Mouse (Mus musculus) neural tube, embryonic 12.5 days (tissue): ENCODE data around the gene Rabgap1l. TPM values are rescaled to one million over a fixed set of nuclear protein-coding genes. Genes with fewer than 3 reads are reported as not detected.
A peak's percentile ranks its signal among the peaks of the same experiment; 100 is the strongest.

Source experiments
- ATAC-seq: fragments of 200-750 bp; cut with Nextera tagmentation; 2 replicates; pipeline ENCODE4 v1.8.0; 2017; ENCODE audit warnings: low read depth, mild to moderate bottlenecking, moderate TSS enrichment, moderate library complexity; ENCODE audit not compliant: low FRiP score
- H3K27ac ChIP-seq: fragments of 300-500 bp; sonication (generic); 2 replicates; pipeline ENCODE4 v1.5.1; 2016
- H3K27me3 ChIP-seq: fragments of 300-500 bp; sonication (generic); replicated peaks from 2 replicates; pipeline ENCODE4 v1.6.1; 2016; ENCODE audit warnings: mild to moderate bottlenecking
- H3K36me3 ChIP-seq: fragments of 300-500 bp; sonication (generic); 2 replicates; pipeline ENCODE4 v1.6.1; 2016; ENCODE audit warnings: mild to moderate bottlenecking
- H3K4me1 ChIP-seq: fragments of 300-500 bp; sonication (generic); 2 replicates; pipeline ENCODE4 v1.6.1; 2016
- H3K4me2 ChIP-seq: fragments of 300-500 bp; sonication (generic); replicated peaks from 2 replicates; pipeline ENCODE4 v1.6.1; 2016; ENCODE audit warnings: mild to moderate bottlenecking
- H3K4me3 ChIP-seq: fragments of 300-500 bp; sonication (generic); 2 replicates; pipeline ENCODE4 v1.5.1; 2016
- H3K9ac ChIP-seq: fragments of 300-500 bp; sonication (generic); 2 replicates; pipeline ENCODE4 v1.6.1; 2016; ENCODE audit warnings: mild to moderate bottlenecking
- H3K9me3 ChIP-seq: fragments of 300-500 bp; sonication (generic); 2 replicates; pipeline ENCODE4 v1.6.1; 2016; ENCODE audit warnings: mild to moderate bottlenecking
- WGBS: fragments of 180-500 bp; shearing (Covaris S2); methylation state at CpG from one replicate; pipeline ENCODE4 v1.1.7; 2016; 5-methylcytosine and 5-hydroxymethylcytosine counted together
- polyA plus RNA-seq: library from polyadenylated mRNA; unstranded; fragments of >200 nt; fragmentation: Nextera tagmentation; extraction: Ambion mirVana; gene quantifications from 2 replicates; pipeline ENCODE4 v1.2.1, GENCODE M21; 2016

Gene Rabgap1l
- polyA plus RNA-seq, 1 experiment from 2014 or later = 16.2 TPM

DNA sequence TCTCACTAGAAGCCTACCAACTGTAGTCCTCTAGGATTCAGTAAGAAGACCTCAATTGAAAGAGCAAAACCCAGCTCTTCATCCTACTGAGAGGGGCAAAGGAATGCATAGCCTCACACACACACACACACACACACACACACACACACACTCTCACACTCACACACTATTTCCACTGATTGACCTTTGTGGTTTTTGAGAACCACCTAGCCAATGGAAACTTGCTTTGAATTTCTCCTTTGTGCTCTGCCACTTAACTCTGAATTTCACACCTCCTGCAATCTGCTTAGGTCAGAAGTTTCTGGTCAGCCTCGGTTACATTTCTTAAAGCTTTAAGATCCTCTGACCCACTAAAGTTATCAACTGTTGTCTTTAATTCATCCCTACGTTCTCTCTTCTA lies 12.3 kb upstream of the Rabgap1l start:
- no peak for ATAC-seq
- Histone ChIP-seq H3K36me3 (no peaks in the 10 kb centered on the region), H3K9me3 (no peaks in the 10 kb centered on the region), H3K9ac (no peak overlapping the region), H3K27ac (no peak overlapping the region), H3K27me3 (no peaks in the 10 kb centered on the region), H3K4me3 (no peak overlapping the region), H3K4me2 (no peak overlapping the region), H3K4me1 (no peaks in the 10 kb centered on the region)
- WGBS = 78% methylated on average over 2 of the region's 2 CpGs

DNA sequence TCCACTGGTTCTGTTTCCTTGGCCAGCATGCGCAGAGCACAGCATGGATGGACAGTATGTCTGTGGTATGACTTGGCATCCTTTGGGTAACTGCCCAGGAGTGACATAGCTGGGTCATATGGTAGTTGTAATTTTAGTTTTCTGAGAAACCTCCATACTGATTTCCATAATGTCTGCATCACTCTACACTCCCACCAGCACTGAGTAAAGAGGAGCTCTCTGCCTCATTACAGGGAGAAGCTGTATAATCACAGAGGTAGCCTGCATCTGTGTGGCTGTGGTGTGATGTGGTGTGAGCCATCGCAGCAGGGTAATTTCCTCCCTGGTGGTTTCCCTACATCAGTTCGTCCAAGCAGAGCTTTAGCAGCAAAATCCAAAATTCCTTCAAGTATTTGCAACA lies 7.0 kb upstream of the Rabgap1l start:
- WGBS = 79% methylated on average over 3 of the region's 3 CpGs
- no peak for ATAC-seq

GRCm38 (mm10) chr1:160795016-160795415 lies 2.0 kb upstream of the Rabgap1l start:
- Histone ChIP-seq H3K9me3 (no peaks in the 10 kb centered on the region), H3K9ac (no peak overlapping the region), H3K4me3 (no peak overlapping the region), H3K27me3 (no peaks in the 10 kb centered on the region), H3K4me2 (no peak overlapping the region), H3K4me1 (peaks cover 8% of the 10 kb centered on the region), H3K27ac (no peak overlapping the region), H3K36me3 (no peaks in the 10 kb centered on the region)
- no peak for ATAC-seq
- 81% methylated on average over 2 of the region's 2 CpGs for WGBS

More for the DNA sequence above, 7.0 kb upstream of the Rabgap1l start:
- Histone ChIP-seq H3K36me3 (no peaks in the 10 kb centered on the region), H3K9me3 (no peaks in the 10 kb centered on the region), H3K4me1 (no peaks in the 10 kb centered on the region), H3K4me3 (no peak overlapping the region), H3K27me3 (no peaks in the 10 kb centered on the region), H3K27ac (no peak overlapping the region), H3K4me2 (no peak overlapping the region), H3K9ac (no peak overlapping the region)

DNA sequence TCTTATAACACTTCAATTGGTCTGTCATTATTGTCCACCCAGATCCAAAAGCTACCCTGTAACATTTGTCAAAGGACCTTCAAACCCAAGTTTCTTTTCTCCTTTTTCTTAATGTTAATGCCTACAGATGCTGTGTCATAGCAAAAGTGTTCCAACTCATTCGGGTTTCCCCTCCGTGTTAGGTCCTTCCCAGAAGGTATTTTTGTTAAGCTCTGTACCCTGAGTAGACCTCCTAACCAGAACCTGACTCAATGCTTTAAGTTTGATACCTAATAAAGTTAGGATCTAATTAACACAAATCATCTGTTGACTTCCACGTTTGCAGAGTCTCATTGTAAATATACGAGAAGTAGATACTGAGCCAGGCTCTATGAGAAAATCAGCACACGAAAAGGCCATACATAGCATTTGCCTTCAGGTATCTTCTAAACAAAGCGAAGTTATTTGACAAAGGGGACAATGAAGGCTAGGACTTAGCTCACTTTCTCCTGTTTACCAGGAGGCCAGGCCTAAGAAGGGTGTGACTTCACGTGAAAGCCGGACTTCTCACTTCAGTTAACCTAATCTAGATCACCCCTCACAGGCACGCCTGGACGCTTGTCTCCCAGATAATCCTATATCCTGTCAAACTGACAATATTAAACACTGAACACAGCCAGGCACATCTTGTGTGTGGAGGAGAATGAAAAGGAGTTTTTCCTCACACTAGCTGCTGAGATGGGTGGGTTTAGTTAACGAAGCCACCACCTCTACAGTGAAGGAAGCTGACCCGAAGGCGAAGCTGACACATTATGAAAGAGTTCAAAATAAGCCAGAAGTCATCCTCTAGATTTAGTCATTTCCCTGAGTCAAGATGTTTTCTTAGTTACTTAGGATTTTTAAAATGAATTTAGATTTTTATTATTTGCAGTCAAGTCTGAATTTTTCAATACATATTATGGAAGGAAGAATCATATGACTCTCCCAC lies 1.1 kb upstream of the Rabgap1l start:
- ATAC-seq = no peak

DNA sequence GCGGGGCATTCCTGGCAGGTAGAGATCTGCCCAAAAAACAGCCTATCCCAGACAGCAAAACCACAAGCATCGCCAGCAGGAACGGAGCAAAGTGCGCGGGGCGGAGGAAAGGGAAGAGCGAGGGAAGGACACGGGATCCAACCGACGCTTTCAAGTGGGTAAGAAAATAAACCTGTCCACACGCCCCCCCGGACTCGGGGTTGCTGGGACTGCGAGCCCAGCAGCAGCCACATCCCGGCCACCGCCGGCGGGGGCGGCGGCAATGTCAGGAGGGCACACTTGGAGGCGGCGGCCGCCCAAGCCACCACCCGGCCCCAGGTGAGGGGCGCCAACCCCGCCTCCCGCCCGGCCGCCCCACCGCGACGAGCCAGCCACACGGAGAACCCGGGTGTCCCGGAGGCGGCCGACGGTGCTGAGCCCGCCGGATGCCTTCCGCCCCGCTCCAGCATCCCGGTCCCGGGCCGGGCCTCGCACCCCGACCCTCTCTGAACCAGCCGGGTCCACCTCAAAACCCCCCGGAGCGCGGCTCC lies 790 bp downstream of the Rabgap1l start:
- Histone ChIP-seq H3K27me3 (no peaks in the 10 kb centered on the region), H3K36me3 (no peaks in the 10 kb centered on the region), H3K4me2 (peak overlapping the region; percentile 96), H3K4me3 (peak overlapping the region; percentile 86), H3K9ac (peak overlapping the region; percentile 84), H3K9me3 (no peaks in the 10 kb centered on the region), H3K27ac (no peak overlapping the region), H3K4me1 (peaks cover 8% of the 10 kb centered on the region)
- WGBS = under 1% methylated on average over 49 of the region's 51 CpGs
- peak; percentile 85 for ATAC-seq

More for the DNA sequence above, 1.1 kb upstream of the Rabgap1l start:
- H3K4me2 ChIP-seq = no peak overlapping the region
- 87% methylated on average over 13 of the region's 13 CpGs for WGBS
- peaks cover 8% of the 10 kb centered on the region for H3K4me1 ChIP-seq
- H3K9ac ChIP-seq = no peak overlapping the region
- no peak overlapping the region for H3K27ac ChIP-seq
- no peaks in the 10 kb centered on the region for H3K27me3 ChIP-seq
- H3K4me3 ChIP-seq = no peak overlapping the region
- no peaks in the 10 kb centered on the region for H3K9me3 ChIP-seq
- H3K36me3 ChIP-seq = no peaks in the 10 kb centered on the region

- H3K27ac ChIP-seq = no peak overlapping the region
- no peaks in the 10 kb centered on the region for H3K9me3 ChIP-seq
- WGBS = 11% methylated on average over 20 of the region's 20 CpGs
- no peaks in the 10 kb centered on the region for H3K36me3 ChIP-seq
- H3K4me3 ChIP-seq = peak overlapping the region; percentile 86
- peak overlapping the region; percentile 96 for H3K4me2 ChIP-seq
- peak; percentile 24 for ATAC-seq
- H3K9ac ChIP-seq = peak overlapping the region; percentile 84
- peaks cover 8% of the 10 kb centered on the region for H3K4me1 ChIP-seq
- no peaks in the 10 kb centered on the region for H3K27me3 ChIP-seq
Observed at GRCm38 (mm10) chr1:160791381-160792155, 1.4 kb downstream of the Rabgap1l start.

GRCm38 (mm10) chr1:160790630-160791029 lies 2.4 kb downstream of the Rabgap1l start:
- H3K4me2 ChIP-seq = no peak overlapping the region
- H3K36me3 ChIP-seq = no peaks in the 10 kb centered on the region
- peaks cover 8% of the 10 kb centered on the region for H3K4me1 ChIP-seq
- no peaks in the 10 kb centered on the region for H3K27me3 ChIP-seq
- no peak for ATAC-seq
- H3K4me3 ChIP-seq = no peak overlapping the region
- H3K27ac ChIP-seq = no peak overlapping the region
- no peaks in the 10 kb centered on the region for H3K9me3 ChIP-seq
- no peak overlapping the region for H3K9ac ChIP-seq

DNA sequence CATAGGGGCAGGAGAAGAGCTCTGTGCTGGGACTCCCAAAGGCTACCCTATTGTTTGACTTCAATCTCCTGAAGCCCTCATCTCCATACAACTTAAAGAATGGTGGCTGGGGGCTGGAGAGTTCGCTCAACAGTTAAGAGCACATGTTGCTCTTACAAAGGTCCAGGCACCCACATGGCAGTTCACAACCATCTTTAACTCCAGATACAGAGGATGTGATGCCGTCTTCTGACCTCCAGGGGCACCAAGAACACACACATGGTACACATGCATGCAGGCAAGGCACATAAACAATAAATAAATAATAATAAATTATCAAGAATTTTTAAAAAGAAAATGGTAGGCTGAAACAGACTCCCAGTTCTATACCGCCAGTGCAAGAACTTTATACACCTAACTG lies 3.1 kb downstream of the Rabgap1l start:
- Histone ChIP-seq H3K4me2 (no peak overlapping the region), H3K27me3 (no peaks in the 10 kb centered on the region), H3K9ac (no peak overlapping the region), H3K36me3 (no peaks in the 10 kb centered on the region), H3K27ac (no peak overlapping the region), H3K9me3 (no peaks in the 10 kb centered on the region), H3K4me1 (peaks cover 8% of the 10 kb centered on the region), H3K4me3 (no peak overlapping the region)
- ATAC-seq = no peak
- 77% methylated on average over 3 of the region's 3 CpGs for WGBS

GRCm38 (mm10) chr1:160787926-160788325 lies 5.1 kb downstream of the Rabgap1l start:
- H3K36me3 ChIP-seq = no peaks in the 10 kb centered on the region
- WGBS = 83% methylated on average over 1 of the region's 1 CpGs
- H3K27me3 ChIP-seq = no peaks in the 10 kb centered on the region
- H3K9ac ChIP-seq = no peak overlapping the region
- H3K27ac ChIP-seq = no peak overlapping the region
- H3K4me1 ChIP-seq = peaks cover 8% of the 10 kb centered on the region
- H3K4me2 ChIP-seq = no peak overlapping the region
- ATAC-seq = no peak
- no peaks in the 10 kb centered on the region for H3K9me3 ChIP-seq
- no peak overlapping the region for H3K4me3 ChIP-seq

DNA sequence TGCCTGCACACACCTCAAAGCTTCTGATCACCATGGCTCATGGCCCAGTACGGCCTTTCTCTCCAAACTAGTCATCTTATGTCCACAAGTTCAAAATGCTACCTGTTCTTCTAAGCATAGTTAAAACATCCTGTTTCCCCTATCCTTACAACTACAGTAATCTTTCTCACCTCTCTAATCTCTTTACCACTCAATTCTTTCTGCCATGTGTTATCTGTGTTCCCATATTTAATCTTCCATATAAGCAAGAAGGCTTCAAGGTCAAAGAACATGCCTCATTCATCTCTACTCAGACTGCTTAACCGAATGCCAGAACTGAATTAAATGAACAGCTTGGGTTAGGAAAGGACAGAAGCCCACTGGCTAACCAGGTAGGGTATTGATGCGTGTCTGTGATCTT lies 5.8 kb downstream of the Rabgap1l start:
- no peak overlapping the region for H3K27ac ChIP-seq
- H3K36me3 ChIP-seq = no peaks in the 10 kb centered on the region
- 88% methylated on average over 3 of the region's 3 CpGs for WGBS
- H3K4me1 ChIP-seq = peaks cover 8% of the 10 kb centered on the region
- H3K4me3 ChIP-seq = no peak overlapping the region
- no peak overlapping the region for H3K9ac ChIP-seq
- no peak for ATAC-seq
- no peaks in the 10 kb centered on the region for H3K27me3 ChIP-seq
- no peaks in the 10 kb centered on the region for H3K9me3 ChIP-seq
- no peak overlapping the region for H3K4me2 ChIP-seq

DNA sequence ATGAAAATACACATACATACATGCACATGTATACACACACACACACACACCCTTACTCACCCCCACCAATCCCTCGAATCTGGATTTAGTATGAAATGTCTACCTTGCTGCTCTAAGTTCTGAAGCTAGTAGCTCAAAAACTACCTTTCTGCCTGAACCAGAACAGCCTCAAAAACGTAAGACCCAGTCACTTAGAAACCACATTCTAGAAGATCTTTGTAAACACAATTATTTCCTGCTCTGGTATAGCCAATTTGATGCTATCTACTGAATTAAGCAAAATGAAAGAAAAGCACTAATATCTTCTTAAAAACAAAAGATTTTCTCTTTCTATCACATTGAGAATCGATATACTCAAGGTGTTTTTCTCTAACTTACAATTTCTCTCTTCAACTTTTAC lies 6.4 kb downstream of the Rabgap1l start:
- no peak overlapping the region for H3K4me2 ChIP-seq
- H3K27ac ChIP-seq = no peak overlapping the region
- H3K4me3 ChIP-seq = no peak overlapping the region
- H3K9ac ChIP-seq = no peak overlapping the region
- H3K4me1 ChIP-seq = peaks cover 3% of the 10 kb centered on the region; the same call in 1 of the 2 replicates
- H3K9me3 ChIP-seq = no peaks in the 10 kb centered on the region
- H3K36me3 ChIP-seq = no peaks in the 10 kb centered on the region
- H3K27me3 ChIP-seq = no peaks in the 10 kb centered on the region
- 89% methylated on average over 3 of the region's 3 CpGs for WGBS
- no peak for ATAC-seq

GRCm38 (mm10) chr1:160785681-160786225 lies 7.3 kb downstream of the Rabgap1l start:
- no peaks in the 10 kb centered on the region for H3K36me3 ChIP-seq
- H3K9me3 ChIP-seq = no peaks in the 10 kb centered on the region
- H3K27ac ChIP-seq = no peak overlapping the region
- H3K4me3 ChIP-seq = no peak overlapping the region
- no peaks in the 10 kb centered on the region for H3K27me3 ChIP-seq
- 80% methylated on average over 4 of the region's 4 CpGs for WGBS
- ATAC-seq = no peak
- no peak overlapping the region for H3K4me2 ChIP-seq
- no peaks in the 10 kb centered on the region for H3K4me1 ChIP-seq
- no peak overlapping the region for H3K9ac ChIP-seq
